Mouse (Mus musculus) bone marrow macrophage, adult 2 months (primary cell): Measurements from ENCODE around the gene Vmn2r34. TPM values are rescaled to one million over a fixed set of nuclear protein-coding genes. Genes with fewer than 3 reads are reported as not detected.
"Not testable (repeated sequence)": the region's sequence is repeated elsewhere in the genome, so short reads cannot be mapped to it uniquely, and the experiment has no call there.

Experiments
- H3K27ac ChIP-seq: 2 replicates; pipeline ENCODE4 v1.5.1; 2012; ENCODE audit warnings: low read depth, low read length; ENCODE audit not compliant: insufficient read depth
- H3K4me1 ChIP-seq: 2 replicates; pipeline ENCODE4 v1.6.1; 2012; ENCODE audit warnings: low read length; ENCODE audit not compliant: control insufficient read depth, insufficient read depth
- H3K4me3 ChIP-seq: 2 replicates; pipeline ENCODE4 v1.5.1; 2012; ENCODE audit warnings: mild to moderate bottlenecking, low read length, moderate library complexity; ENCODE audit not compliant: insufficient read depth
- polyA plus RNA-seq: library from polyadenylated mRNA; stranded (reverse); fragments of >200 nt; gene quantifications from 2 replicates; pipeline ENCODE4 v1.2.4, GENCODE M21; 2012; ENCODE audit not compliant: missing spikeins, insufficient read depth, insufficient read length

Gene Vmn2r34
- not detected in 2 replicates for polyA plus RNA-seq

GRCm38 (mm10) chr7:7689413-7689812 lies at the start of gene Vmn2r34:
Gene Vmn2r34 (minus strand): TSS chr7:7689513.
- not testable (repeated sequence) for H3K27ac ChIP-seq, H3K4me1 ChIP-seq, H3K4me3 ChIP-seq

- H3K4me3 ChIP-seq, H3K4me1 ChIP-seq, H3K27ac ChIP-seq: not testable (repeated sequence)
These were observed 15.3 kb downstream of the Vmn2r34 start for GRCm38 (mm10) chr7:7674032-7674431.

Other genes starting within 250 kb of the Vmn2r34 start
- not detected in 2 replicates for gene Vmn2r32, start 209.5 kb downstream of the Vmn2r34 start, polyA plus RNA-seq
- gene Vmn2r33, start 122.7 kb downstream of the Vmn2r34 start, polyA plus RNA-seq: not detected in 2 replicates
- not detected in 2 replicates for gene Vmn2r35, start 130.4 kb upstream of the Vmn2r34 start, polyA plus RNA-seq
- not detected in 2 replicates for gene Vmn2r36, start 213.0 kb upstream of the Vmn2r34 start, polyA plus RNA-seq